Mouse (Mus musculus): Measurements from ENCODE around the gene Pde4d. TPM values are rescaled to one million over a fixed set of nuclear protein-coding genes. Genes with fewer than 3 reads are reported as not detected.
A peak's percentile ranks its signal among the peaks of the same experiment; 100 is the strongest.

The Pde4d gene
- polyA plus RNA-seq, 1 experiment = 15.1 TPM

DNA sequence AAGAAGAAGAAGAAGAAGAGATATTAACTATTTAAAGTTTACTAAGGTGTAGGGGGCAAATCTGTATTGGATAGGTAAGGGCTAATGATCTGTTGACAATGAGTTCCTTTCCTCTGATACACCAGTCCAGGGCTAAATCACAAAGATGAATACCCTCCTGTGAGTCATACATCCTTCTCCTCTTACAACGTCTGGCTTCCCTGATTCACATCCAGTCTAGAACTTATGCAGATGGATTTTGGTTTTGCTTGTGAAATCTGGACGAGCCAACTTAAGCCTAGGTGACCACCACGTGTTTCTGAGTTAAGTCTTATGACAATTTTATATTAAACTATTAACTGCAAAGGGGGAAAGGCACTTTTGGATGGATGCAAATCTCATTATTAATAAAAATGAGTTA, 1369.3 kb downstream of the Pde4d start:
- no peaks in the 10 kb centered on the region for H3K36me3 ChIP-seq (ENCODE audit: control insufficient read depth, insufficient read depth)
- H3ac ChIP-seq (ENCODE audit: control insufficient read depth, insufficient read length, low read depth) = no peak overlapping the region
- no peaks in the 10 kb centered on the region for H3K79me3 ChIP-seq (ENCODE audit: low read depth)
- TF ChIP-seq USF1 (IDR thresholded peaks at IDR 0.05; ENCODE audit: low read depth) = peak; percentile 30
- peak; percentile 16 for TF ChIP-seq CEBPB (IDR thresholded peaks at IDR 0.05; ENCODE audit: low read depth)
- no peak for TF ChIP-seq MYOG (IDR thresholded peaks at IDR 0.05; ENCODE audit: control insufficient read depth, extremely low read depth, insufficient read length)
- no peak for TF ChIP-seq MYOD1 (IDR thresholded peaks at IDR 0.05; ENCODE audit: control insufficient read depth, insufficient read length, low read depth)
- no peak for TF ChIP-seq CTCF (IDR thresholded peaks at IDR 0.05; ENCODE audit: control insufficient read depth, insufficient read depth, insufficient read length)
- TF ChIP-seq FOSL1 (IDR thresholded peaks at IDR 0.05; ENCODE audit: insufficient read depth, low read length, poor library complexity, severe bottlenecking) = peak; percentile 3
- no peak for TF ChIP-seq MAX (IDR thresholded peaks at IDR 0.05)
- no peaks in the 10 kb centered on the region for H3K27me3 ChIP-seq (ENCODE audit: control insufficient read depth, insufficient read depth, insufficient read length)
- peaks cover 18% of the 10 kb centered on the region for H3K79me2 ChIP-seq (ENCODE audit: control insufficient read depth, insufficient read depth)
- no peak overlapping the region for H3K4me3 ChIP-seq (ENCODE audit: insufficient read depth, poor library complexity, severe bottlenecking)

GRCm38 (mm10) chr13:109820141-109820540, 1370.4 kb downstream of the Pde4d start:
- no peaks in the 10 kb centered on the region for H3K27me3 ChIP-seq (ENCODE audit: control insufficient read depth, insufficient read depth, insufficient read length)
- H3K36me3 ChIP-seq (ENCODE audit: control insufficient read depth, insufficient read depth) = no peaks in the 10 kb centered on the region
- peaks cover 24% of the 10 kb centered on the region for H3K79me2 ChIP-seq (ENCODE audit: control insufficient read depth, insufficient read depth)
- TF ChIP-seq CEBPB (IDR thresholded peaks at IDR 0.05; ENCODE audit: low read depth) (no peak), MYOG (IDR thresholded peaks at IDR 0.05; ENCODE audit: control insufficient read depth, extremely low read depth, insufficient read length) (no peak), FOSL1 (IDR thresholded peaks at IDR 0.05; ENCODE audit: insufficient read depth, low read length, poor library complexity, severe bottlenecking) (no peak), USF1 (IDR thresholded peaks at IDR 0.05; ENCODE audit: low read depth) (no peak), MAX (IDR thresholded peaks at IDR 0.05) (no peak), CTCF (IDR thresholded peaks at IDR 0.05; ENCODE audit: control insufficient read depth, insufficient read depth, insufficient read length) (no peak), MYOD1 (IDR thresholded peaks at IDR 0.05; ENCODE audit: control insufficient read depth, insufficient read length, low read depth) (no peak)
- no peak overlapping the region for H3K4me3 ChIP-seq (ENCODE audit: insufficient read depth, poor library complexity, severe bottlenecking)
- peaks cover 2% of the 10 kb centered on the region for H3K79me3 ChIP-seq (ENCODE audit: low read depth)
- H3ac ChIP-seq (ENCODE audit: control insufficient read depth, insufficient read length, low read depth) = no peak overlapping the region

GRCm38 (mm10) chr13:109820866-109821265, 1371.1 kb downstream of the Pde4d start:
- no peaks in the 10 kb centered on the region for H3K27me3 ChIP-seq (ENCODE audit: control insufficient read depth, insufficient read depth, insufficient read length)
- TF ChIP-seq USF1 (IDR thresholded peaks at IDR 0.05; ENCODE audit: low read depth) (no peak), CTCF (IDR thresholded peaks at IDR 0.05; ENCODE audit: control insufficient read depth, insufficient read depth, insufficient read length) (no peak), FOSL1 (IDR thresholded peaks at IDR 0.05; ENCODE audit: insufficient read depth, low read length, poor library complexity, severe bottlenecking) (no peak), CEBPB (IDR thresholded peaks at IDR 0.05; ENCODE audit: low read depth) (no peak), MYOD1 (IDR thresholded peaks at IDR 0.05; ENCODE audit: control insufficient read depth, insufficient read length, low read depth) (no peak), MYOG (IDR thresholded peaks at IDR 0.05; ENCODE audit: control insufficient read depth, extremely low read depth, insufficient read length) (no peak), MAX (IDR thresholded peaks at IDR 0.05) (no peak)
- H3K4me3 ChIP-seq (ENCODE audit: insufficient read depth, poor library complexity, severe bottlenecking) = no peak overlapping the region
- peaks cover 24% of the 10 kb centered on the region for H3K79me2 ChIP-seq (ENCODE audit: control insufficient read depth, insufficient read depth)
- no peaks in the 10 kb centered on the region for H3K36me3 ChIP-seq (ENCODE audit: control insufficient read depth, insufficient read depth)
- no peak overlapping the region for H3ac ChIP-seq (ENCODE audit: control insufficient read depth, insufficient read length, low read depth)
- peaks cover 4% of the 10 kb centered on the region for H3K79me3 ChIP-seq (ENCODE audit: low read depth)

DNA sequence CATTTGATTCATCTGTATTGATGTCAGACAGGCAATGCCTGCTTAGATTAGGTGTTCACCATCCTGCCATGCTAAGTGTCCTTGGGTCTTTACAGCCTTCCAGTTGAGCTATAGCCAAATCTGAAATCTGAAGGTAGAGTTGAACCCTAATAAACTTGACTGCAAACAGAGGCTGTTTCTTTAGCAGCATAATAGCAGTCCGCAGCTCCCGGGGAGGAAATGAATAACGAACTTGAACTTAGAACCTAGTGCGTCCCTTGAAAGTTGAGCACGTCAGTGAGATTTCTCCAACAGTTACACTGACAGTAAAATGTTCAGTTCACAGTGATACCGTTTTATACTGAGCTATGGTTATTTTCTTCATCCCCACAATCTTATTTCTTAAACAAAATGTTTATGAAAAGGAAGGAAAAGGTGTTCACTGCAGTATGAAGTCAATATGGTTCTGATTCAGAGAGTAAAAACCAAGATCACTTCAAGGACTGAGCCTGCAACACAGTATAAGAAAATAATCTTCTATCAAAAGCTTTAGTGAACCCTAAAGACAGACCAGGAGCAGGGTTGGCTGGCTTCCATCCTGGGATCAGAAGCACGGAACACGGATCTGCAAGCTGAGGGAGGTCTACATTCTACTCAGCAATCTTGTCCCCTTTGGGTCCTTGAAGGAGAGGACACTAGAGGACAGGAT, 1372.1 kb downstream of the Pde4d start:
- no peak overlapping the region for H3K4me3 ChIP-seq (ENCODE audit: insufficient read depth, poor library complexity, severe bottlenecking)

GRCm38 (mm10) chr13:109822413-109823298, 1372.9 kb downstream of the Pde4d start:
- Histone ChIP-seq H3K79me2 (ENCODE audit: control insufficient read depth, insufficient read depth) (peaks cover 24% of the 10 kb centered on the region), H3K27me3 (ENCODE audit: control insufficient read depth, insufficient read depth, insufficient read length) (no peaks in the 10 kb centered on the region), H3K36me3 (ENCODE audit: control insufficient read depth, insufficient read depth) (no peaks in the 10 kb centered on the region), H3K4me3 (ENCODE audit: insufficient read depth, poor library complexity, severe bottlenecking) (no peak overlapping the region), H3K79me3 (ENCODE audit: low read depth) (peaks cover 4% of the 10 kb centered on the region), H3ac (ENCODE audit: control insufficient read depth, insufficient read length, low read depth) (peak overlapping the region; percentile 31)
- no peak for TF ChIP-seq CTCF (IDR thresholded peaks at IDR 0.05; ENCODE audit: control insufficient read depth, insufficient read depth, insufficient read length)
- peak; percentile 33 for TF ChIP-seq MAX (IDR thresholded peaks at IDR 0.05)
- no peak for TF ChIP-seq MYOG (IDR thresholded peaks at IDR 0.05; ENCODE audit: control insufficient read depth, extremely low read depth, insufficient read length)
- no peak for TF ChIP-seq FOSL1 (IDR thresholded peaks at IDR 0.05; ENCODE audit: insufficient read depth, low read length, poor library complexity, severe bottlenecking)
- no peak for TF ChIP-seq MYOD1 (IDR thresholded peaks at IDR 0.05; ENCODE audit: control insufficient read depth, insufficient read length, low read depth)
- peak; percentile 10 for TF ChIP-seq CEBPB (IDR thresholded peaks at IDR 0.05; ENCODE audit: low read depth)
- TF ChIP-seq USF1 (IDR thresholded peaks at IDR 0.05; ENCODE audit: low read depth) = no peak

More for the DNA sequence above, 1372.1 kb downstream of the Pde4d start:
- Histone ChIP-seq H3K27me3 (ENCODE audit: control insufficient read depth, insufficient read depth, insufficient read length) (no peaks in the 10 kb centered on the region), H3K79me3 (ENCODE audit: low read depth) (peaks cover 4% of the 10 kb centered on the region), H3K79me2 (ENCODE audit: control insufficient read depth, insufficient read depth) (peaks cover 24% of the 10 kb centered on the region), H3ac (ENCODE audit: control insufficient read depth, insufficient read length, low read depth) (peak overlapping the region; percentile 31), H3K36me3 (ENCODE audit: control insufficient read depth, insufficient read depth) (no peaks in the 10 kb centered on the region)
- TF ChIP-seq FOSL1 (IDR thresholded peaks at IDR 0.05; ENCODE audit: insufficient read depth, low read length, poor library complexity, severe bottlenecking) (no peak), MYOG (IDR thresholded peaks at IDR 0.05; ENCODE audit: control insufficient read depth, extremely low read depth, insufficient read length) (no peak), CEBPB (IDR thresholded peaks at IDR 0.05; ENCODE audit: low read depth) (no peak)
